Mouse (Mus musculus) kidney, embryonic 14.5 days (tissue): Measurements from ENCODE around the gene E130311K13Rik. TPM values are rescaled to one million over a fixed set of nuclear protein-coding genes. Genes with fewer than 3 reads are reported as not detected.

Source experiments
- ATAC-seq: fragments of 200-750 bp; cut with Nextera tagmentation; 2 replicates; pipeline ENCODE4 v1.8.0; 2017; ENCODE audit warnings: moderate number of reproducible peaks, mild to moderate bottlenecking, moderate TSS enrichment, moderate library complexity; ENCODE audit not compliant: low FRiP score, low TSS enrichment
- H3K27ac ChIP-seq: fragments of 300-500 bp; sonication (generic); 2 replicates; pipeline ENCODE4 v1.5.1; 2014; ENCODE audit warnings: low read depth, mild to moderate bottlenecking, low read length, moderate library complexity, mixed read lengths
- H3K27me3 ChIP-seq: fragments of 300-500 bp; sonication (generic); 2 replicates; pipeline ENCODE4 v1.6.1; 2014; ENCODE audit warnings: mild to moderate bottlenecking, low read length; ENCODE audit not compliant: control insufficient read depth, insufficient read depth
- H3K36me3 ChIP-seq: fragments of 300-500 bp; sonication (generic); 2 replicates; pipeline ENCODE4 v1.6.1; 2014; ENCODE audit warnings: low read length, mixed read lengths; ENCODE audit not compliant: control insufficient read depth, insufficient read depth
- H3K4me1 ChIP-seq: fragments of 300-500 bp; sonication (generic); 2 replicates; pipeline ENCODE4 v1.6.1; 2014; ENCODE audit warnings: low read length, mixed read lengths; ENCODE audit not compliant: control insufficient read depth, insufficient read depth
- H3K4me2 ChIP-seq: fragments of 300-500 bp; sonication (generic); replicated peaks from 2 replicates; pipeline ENCODE4 v1.6.1; 2014; ENCODE audit warnings: low read depth, mild to moderate bottlenecking, low read length
- H3K4me3 ChIP-seq: fragments of 300-500 bp; sonication (generic); 2 replicates; pipeline ENCODE4 v1.5.1; 2014; ENCODE audit warnings: mild to moderate bottlenecking, low read length
- H3K9ac ChIP-seq: fragments of 300-500 bp; sonication (generic); 2 replicates; pipeline ENCODE4 v1.6.1; 2014; ENCODE audit warnings: low read depth, mild to moderate bottlenecking, low read length, moderate library complexity
- H3K9me3 ChIP-seq: fragments of 300-500 bp; sonication (generic); 2 replicates; pipeline ENCODE4 v1.6.1; 2016; ENCODE audit warnings: low read length; ENCODE audit not compliant: control insufficient read depth
- WGBS: fragments of 180-500 bp; shearing (Covaris S2); extraction: QIAGEN DNeasy Blood & Tissue Kit; methylation state at CpG from one replicate; pipeline ENCODE4 v1.1.7; 2014; 5-methylcytosine and 5-hydroxymethylcytosine counted together
- polyA plus RNA-seq: library from polyadenylated mRNA; unstranded; fragments of >200 nt; fragmentation: Nextera tagmentation; extraction: Ambion mirVana; gene quantifications from 2 replicates; pipeline ENCODE4 v1.2.1, GENCODE M21; 2014

The E130311K13Rik gene
- polyA plus RNA-seq, 1 experiment from 2014 or later = 5.7 TPM

GRCm38 (mm10) chr3:63898581-63899308 lies 30.5 kb downstream of the E130311K13Rik start:
- 0% methylated on average over 41 of the region's 41 CpGs for WGBS
- ATAC-seq = peak; percentile 79
- peak overlapping the region; percentile 85 for H3K27ac ChIP-seq

DNA sequence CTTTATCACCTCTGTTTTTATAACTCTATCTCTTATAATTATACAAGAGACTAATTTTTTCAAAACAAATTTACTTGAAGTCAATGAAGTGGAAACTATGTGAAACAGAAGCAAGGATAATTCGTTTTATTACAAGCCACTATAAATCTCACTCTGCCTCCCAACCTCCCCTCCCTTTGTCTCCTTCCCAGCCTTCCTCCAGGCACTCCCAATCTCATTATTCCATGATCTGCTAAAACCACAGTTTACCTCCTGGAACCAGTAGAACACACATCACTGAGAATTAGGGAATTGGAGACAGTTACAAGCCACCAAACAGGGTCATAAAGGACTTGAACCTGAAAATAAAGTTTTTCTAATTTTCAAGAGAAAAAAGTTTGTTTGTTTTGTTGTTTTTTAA lies 32.1 kb downstream of the E130311K13Rik start:
- Histone ChIP-seq H3K27ac (no peak overlapping the region), H3K9me3 (no peaks in the 10 kb centered on the region), H3K4me3 (peak overlapping the region; percentile 81; the same call in 1 of the 2 replicates), H3K27me3 (no peaks in the 10 kb centered on the region), H3K4me1 (peaks cover 6% of the 10 kb centered on the region; the same call in 1 of the 2 replicates), H3K4me2 (peak overlapping the region; percentile 97), H3K36me3 (no peaks in the 10 kb centered on the region), H3K9ac (no peak overlapping the region)
- WGBS = 4% methylated on average over 1 of the region's 1 CpGs
- no peak for ATAC-seq

More at GRCm38 (mm10) chr3:63898581-63899308, 30.5 kb downstream of the E130311K13Rik start:
- Histone ChIP-seq H3K27me3 (no peaks in the 10 kb centered on the region), H3K4me3 (peak overlapping the region; percentile 81), H3K4me1 (peaks cover 6% of the 10 kb centered on the region; the same call in 1 of the 2 replicates), H3K9me3 (no peaks in the 10 kb centered on the region), H3K36me3 (no peaks in the 10 kb centered on the region), H3K9ac (peak overlapping the region; percentile 78), H3K4me2 (peak overlapping the region; percentile 97)

DNA sequence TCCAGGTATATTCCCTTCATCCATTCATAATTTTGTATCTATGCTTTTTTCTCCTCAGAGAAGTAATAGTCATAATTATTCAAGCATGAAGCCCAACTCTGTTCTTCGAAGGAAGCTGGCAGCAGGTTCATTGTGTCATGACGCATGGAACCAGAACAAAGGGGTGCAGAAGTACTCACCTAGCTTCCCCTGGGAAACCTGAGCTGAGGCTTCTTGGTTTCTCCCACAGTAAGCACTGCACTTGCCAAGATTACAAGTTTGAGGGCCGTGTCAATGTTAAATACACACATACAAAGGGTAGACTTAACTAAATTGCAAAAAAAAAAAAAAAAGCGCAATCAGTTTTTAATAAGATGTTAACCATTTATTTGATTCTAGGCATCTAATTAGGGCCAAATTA lies 33.0 kb downstream of the E130311K13Rik start:
- 0 out of 2 replicates have a peak overlapping the region, but pooled peaks have one; percentile 6 for H3K4me2 ChIP-seq
- no peaks in the 10 kb centered on the region for H3K27me3 ChIP-seq
- H3K36me3 ChIP-seq = no peaks in the 10 kb centered on the region
- H3K4me1 ChIP-seq = peaks cover 6% of the 10 kb centered on the region; the same call in 1 of the 2 replicates
- H3K9ac ChIP-seq = no peak overlapping the region
- ATAC-seq = no peak
- WGBS = 50% methylated on average over 4 of the region's 4 CpGs
- no peak overlapping the region for H3K4me3 ChIP-seq
- H3K9me3 ChIP-seq = no peaks in the 10 kb centered on the region
- H3K27ac ChIP-seq = no peak overlapping the region

DNA sequence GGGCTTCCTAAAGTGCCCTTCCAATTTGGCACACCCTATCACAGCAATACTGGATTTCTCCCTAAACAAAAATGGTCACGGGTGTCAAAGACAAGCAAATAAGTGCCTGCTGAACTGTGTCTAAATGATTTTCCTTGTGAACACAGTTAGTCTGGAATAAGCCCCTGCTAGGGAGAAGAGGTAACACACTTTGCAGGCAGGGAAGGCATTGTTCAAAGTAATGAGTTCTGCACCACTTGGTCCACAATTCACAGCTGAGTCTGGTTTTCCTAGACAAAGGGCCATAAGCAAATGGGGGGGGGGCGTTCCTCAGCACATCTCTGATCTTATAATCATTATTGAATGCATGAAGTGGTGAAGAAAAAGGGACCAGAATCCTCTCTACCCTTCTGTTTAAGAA lies 33.5 kb downstream of the E130311K13Rik start:
- peaks cover 6% of the 10 kb centered on the region; the same call in 1 of the 2 replicates for H3K4me1 ChIP-seq
- no peak overlapping the region for H3K27ac ChIP-seq
- WGBS = 34% methylated on average over 2 of the region's 2 CpGs
- no peaks in the 10 kb centered on the region for H3K9me3 ChIP-seq
- no peaks in the 10 kb centered on the region for H3K36me3 ChIP-seq
- H3K4me2 ChIP-seq = 0 out of 2 replicates have a peak overlapping the region, but pooled peaks have one; percentile 6
- H3K9ac ChIP-seq = no peak overlapping the region
- H3K27me3 ChIP-seq = no peaks in the 10 kb centered on the region
- H3K4me3 ChIP-seq = no peak overlapping the region
- no peak for ATAC-seq

DNA sequence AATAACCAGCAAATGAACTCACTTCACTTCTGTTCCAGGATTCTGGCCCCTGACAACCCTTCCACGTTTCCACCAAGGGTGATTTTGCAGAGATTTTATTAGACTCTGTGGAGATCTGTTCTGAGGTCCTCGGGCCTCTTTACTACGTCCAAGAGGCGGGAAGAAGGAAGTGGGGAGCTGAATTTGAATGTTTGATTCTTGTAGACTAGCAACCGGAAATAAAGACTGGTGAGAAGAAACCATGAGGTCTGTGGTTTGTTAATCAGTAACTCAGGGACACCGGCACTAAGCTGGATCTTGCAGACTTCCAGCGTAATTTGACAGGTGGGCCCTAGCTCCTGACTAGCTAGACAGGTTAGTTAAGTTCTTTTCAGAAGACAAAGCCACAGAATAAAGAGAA lies 35.6 kb downstream of the E130311K13Rik start:
- H3K9me3 ChIP-seq = no peaks in the 10 kb centered on the region
- 45% methylated on average over 7 of the region's 7 CpGs for WGBS
- H3K27ac ChIP-seq = peak overlapping the region; percentile 59; the same call in 1 of the 2 replicates
- no peak overlapping the region for H3K9ac ChIP-seq
- no peaks in the 10 kb centered on the region for H3K27me3 ChIP-seq
- peak overlapping the region; percentile 29; the same call in 1 of the 2 replicates for H3K4me2 ChIP-seq
- peaks cover 4% of the 10 kb centered on the region; the same call in 1 of the 2 replicates for H3K4me1 ChIP-seq
- no peak overlapping the region for H3K4me3 ChIP-seq
- no peak for ATAC-seq
- H3K36me3 ChIP-seq = no peaks in the 10 kb centered on the region

GRCm38 (mm10) chr3:63892154-63892553 lies 37.1 kb downstream of the E130311K13Rik start:
- Histone ChIP-seq H3K27me3 (no peaks in the 10 kb centered on the region), H3K36me3 (no peaks in the 10 kb centered on the region), H3K4me2 (no peak overlapping the region), H3K4me3 (no peak overlapping the region), H3K9ac (no peak overlapping the region), H3K4me1 (peaks cover 4% of the 10 kb centered on the region; the same call in 1 of the 2 replicates), H3K27ac (no peak overlapping the region), H3K9me3 (no peaks in the 10 kb centered on the region)
- 46% methylated on average over 3 of the region's 3 CpGs for WGBS
- ATAC-seq = no peak

- H3K4me3 ChIP-seq = no peak overlapping the region
- no peak for ATAC-seq
- no peak overlapping the region for H3K4me2 ChIP-seq
- H3K27ac ChIP-seq = no peak overlapping the region
- no peaks in the 10 kb centered on the region for H3K27me3 ChIP-seq
- no peak overlapping the region for H3K9ac ChIP-seq
- peaks cover 8% of the 10 kb centered on the region; the same call in 1 of the 2 replicates for H3K9me3 ChIP-seq
- peaks cover 3% of the 10 kb centered on the region; the same call in 1 of the 2 replicates for H3K36me3 ChIP-seq
- 93% methylated on average over 2 of the region's 2 CpGs for WGBS
- no peaks in the 10 kb centered on the region for H3K4me1 ChIP-seq
Measured at GRCm38 (mm10) chr3:63881065-63881464, 48.2 kb downstream of the E130311K13Rik start.

DNA sequence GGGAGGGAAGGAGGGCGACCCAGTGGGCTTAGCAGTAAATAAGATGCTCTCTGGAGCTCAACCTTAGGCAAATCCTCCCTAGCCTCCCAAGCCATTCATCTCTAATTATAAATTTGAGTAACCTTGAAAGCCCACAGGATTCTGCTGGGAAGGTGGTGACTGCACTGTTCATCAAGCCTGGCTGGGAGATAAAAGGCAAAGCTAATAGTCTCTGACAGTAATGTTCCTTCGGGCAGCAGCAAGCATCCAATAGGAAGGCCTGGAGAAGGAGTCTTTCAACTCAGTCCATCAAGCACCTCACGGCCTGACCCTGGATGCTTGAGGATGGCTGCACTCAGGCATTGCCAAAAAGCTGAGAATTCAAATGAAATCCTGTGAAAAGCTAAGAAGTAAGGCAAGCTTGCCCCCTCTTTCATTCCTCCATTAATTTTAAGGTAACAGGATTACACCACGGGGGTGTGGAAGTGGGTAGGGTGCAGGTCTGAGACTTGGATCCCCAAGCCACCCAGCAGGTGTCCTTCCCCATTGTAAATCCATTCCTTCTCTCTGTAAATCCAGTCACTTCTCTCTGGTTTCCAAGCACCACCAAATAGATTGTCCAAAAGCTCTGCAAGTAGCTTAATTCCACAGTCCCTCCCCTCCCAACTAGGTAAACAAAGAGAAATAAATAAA lies 50.1 kb downstream of the E130311K13Rik start:
- Histone ChIP-seq H3K4me1 (no peaks in the 10 kb centered on the region), H3K4me2 (no peak overlapping the region), H3K9me3 (no peaks in the 10 kb centered on the region), H3K36me3 (no peaks in the 10 kb centered on the region), H3K4me3 (no peak overlapping the region), H3K27ac (no peak overlapping the region), H3K27me3 (no peaks in the 10 kb centered on the region), H3K9ac (no peak overlapping the region)
- 37% methylated on average over 4 of the region's 4 CpGs for WGBS
- peak; percentile 72; the same call in 1 of the 2 replicates for ATAC-seq

DNA sequence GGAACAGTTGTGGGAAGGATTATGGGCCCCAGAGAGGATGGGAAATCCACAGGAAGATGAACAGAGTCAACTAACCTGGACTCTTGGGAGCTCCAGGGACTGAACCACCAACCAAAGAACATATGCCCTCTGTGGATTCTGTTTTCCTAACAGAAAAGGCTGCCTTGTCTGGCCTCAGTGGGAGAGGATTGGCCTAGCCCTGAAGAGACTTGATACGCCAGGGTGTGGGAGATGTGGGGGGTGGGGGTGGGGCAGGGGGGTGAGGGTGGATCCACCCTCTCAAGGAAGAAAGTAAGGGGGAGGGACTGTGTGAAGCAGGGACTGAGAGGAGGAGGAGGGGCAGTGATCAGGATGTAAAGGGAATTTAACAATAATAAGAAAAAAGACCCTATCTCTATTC lies 56.5 kb downstream of the E130311K13Rik start:
- ATAC-seq = no peak
- 14% methylated on average over 1 of the region's 1 CpGs for WGBS
- H3K4me2 ChIP-seq = no peak overlapping the region
- no peaks in the 10 kb centered on the region for H3K36me3 ChIP-seq
- H3K27ac ChIP-seq = no peak overlapping the region
- no peaks in the 10 kb centered on the region for H3K4me1 ChIP-seq
- no peaks in the 10 kb centered on the region for H3K27me3 ChIP-seq
- H3K9ac ChIP-seq = no peak overlapping the region
- H3K4me3 ChIP-seq = no peak overlapping the region
- H3K9me3 ChIP-seq = no peaks in the 10 kb centered on the region
